Mouse (Mus musculus) gastrocnemius, postnatal 36 days (tissue): Measurements from ENCODE around the gene Vegfc. TPM values are rescaled to one million over a fixed set of nuclear protein-coding genes. Genes with fewer than 3 reads are reported as not detected.

Experiments
- DNase-seq, 2 experiments: peaks; one replicate each; pipeline ENCODE4 v3.0.0; 2022
- intact Hi-C: fragments of 180-260 bp; cut with DNase I; formaldehyde crosslinking; loops from one replicate; pipeline ENCODE4 v1.15.1; 2025
- long read RNA-seq, 2 experiments: library from polyadenylated mRNA; stranded (forward); transcript quantifications; one replicate each; pipeline ENCODE4 v2.0.0; 2021
- total RNA-seq, 2 experiments: library from RNA; stranded (reverse); gene quantifications; 2 replicates each; pipeline ENCODE4 v1.2.3; 2021

Gene Vegfc
- 1 to 10 TPM; 1.1 to 1.8 TPM for total RNA-seq
- long read RNA-seq, experiment 1 = 0 reads
- long read RNA-seq, experiment 2, partial matches to known transcripts = 0 of 4 reads
- long read RNA-seq, experiment 2, other reads (novel, unspliced or antisense) = 0 of 4 reads

DNA sequence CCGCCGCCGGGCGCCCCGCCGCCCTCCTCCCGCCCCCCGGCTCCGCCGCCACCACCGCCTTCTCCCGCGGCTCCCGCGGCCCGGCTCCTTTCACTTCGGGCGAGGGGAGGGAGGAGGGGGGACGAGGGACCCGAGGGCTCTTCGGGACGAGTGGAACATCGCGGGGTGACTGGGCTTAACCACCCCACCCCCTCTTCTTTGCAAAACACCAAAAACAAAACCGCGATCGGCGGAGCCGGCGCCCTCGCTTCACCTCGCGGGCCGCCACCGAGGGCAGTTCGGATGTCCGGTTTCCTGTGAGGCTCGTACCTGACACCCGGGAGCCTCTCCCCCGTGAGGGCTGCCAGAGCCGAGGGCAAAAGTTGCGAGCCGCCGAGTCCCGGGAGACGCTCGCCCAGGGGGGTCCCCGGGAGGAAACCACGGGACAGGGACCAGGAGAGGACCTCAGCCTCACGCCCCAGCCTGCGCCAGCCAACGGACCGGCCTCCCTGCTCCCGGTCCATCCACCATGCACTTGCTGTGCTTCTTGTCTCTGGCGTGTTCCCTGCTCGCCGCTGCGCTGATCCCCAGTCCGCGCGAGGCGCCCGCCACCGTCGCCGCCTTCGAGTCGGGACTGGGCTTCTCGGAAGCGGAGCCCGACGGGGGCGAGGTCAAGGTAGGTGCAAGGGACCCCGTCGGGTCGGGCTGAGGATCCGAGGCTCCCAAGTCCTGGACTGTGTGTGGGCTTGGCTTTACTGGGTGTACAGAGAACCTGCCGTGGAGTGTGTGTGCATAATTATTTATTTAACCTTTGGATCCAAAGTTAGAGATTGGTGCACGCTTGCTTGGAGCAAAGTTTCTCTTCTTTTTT is at the start of gene Vegfc:
TSS of gene Vegfc (plus strand) at position 336 of the 850 bp plus-strand sequence.
- intact Hi-C loops = no loop called here
- peak; percentile 6 to 59 for DNase-seq

DNA sequence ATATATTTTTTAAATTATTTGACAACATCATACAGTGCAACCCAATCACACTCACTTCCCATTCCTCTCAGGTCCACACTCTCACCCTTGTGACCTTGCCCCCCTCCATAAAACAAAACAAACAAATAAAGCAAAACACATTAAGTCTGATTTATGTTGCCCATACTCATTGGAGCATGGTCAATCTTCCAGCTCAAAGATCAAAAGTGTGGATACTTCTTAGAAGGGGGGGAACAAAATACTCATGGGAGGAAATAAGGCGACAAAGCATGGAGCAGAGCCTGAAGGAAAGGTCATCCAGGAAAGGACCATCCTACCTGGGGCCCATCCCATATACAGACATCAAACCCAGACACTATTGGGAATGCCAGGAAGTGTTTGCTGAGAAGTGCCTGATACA is 42.8 kb upstream of the Vegfc start:
- intact Hi-C loops = no loop called here
- no peak for DNase-seq

DNA sequence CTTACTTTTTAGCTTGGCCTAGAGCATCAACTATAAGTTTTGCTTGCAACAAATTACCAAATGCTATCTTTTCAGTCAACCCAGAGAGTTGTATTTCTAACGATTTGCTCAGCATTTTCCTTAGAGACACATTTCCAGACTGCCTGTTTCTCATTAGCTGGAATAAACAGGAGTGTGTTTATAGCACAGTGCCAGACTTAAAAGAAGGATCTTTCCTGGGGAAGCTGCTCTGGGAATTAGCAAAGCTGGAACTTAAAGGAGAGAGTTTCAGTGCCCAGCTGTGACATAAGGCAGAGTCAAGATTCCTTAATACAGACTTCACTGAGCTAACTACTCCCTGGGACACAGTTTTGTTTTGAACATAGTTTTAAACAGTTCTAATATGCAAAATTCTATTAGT is 34.8 kb upstream of the Vegfc start:
- no peak for DNase-seq
- intact Hi-C loops = no loop called here

DNA sequence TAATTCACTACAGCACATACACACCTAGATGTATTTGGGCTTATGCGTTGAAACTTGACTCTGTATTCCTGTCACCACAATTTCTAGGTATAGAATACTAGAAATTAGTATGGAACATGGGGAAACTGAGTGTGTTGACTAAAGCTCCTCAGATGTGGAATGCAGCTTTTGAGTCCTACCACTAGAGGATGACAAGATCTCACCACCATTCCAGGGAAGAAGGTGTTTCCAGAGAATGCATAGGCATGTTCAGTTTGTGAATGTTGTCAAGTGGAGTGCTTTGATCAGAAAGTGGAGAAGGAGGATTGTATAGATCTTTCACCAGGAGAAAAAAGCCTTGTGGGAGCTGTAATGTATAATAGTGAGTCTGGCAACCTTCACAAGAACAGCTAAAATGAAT is 33.9 kb upstream of the Vegfc start:
- no peak for DNase-seq
- intact Hi-C loops = no loop called here

DNA sequence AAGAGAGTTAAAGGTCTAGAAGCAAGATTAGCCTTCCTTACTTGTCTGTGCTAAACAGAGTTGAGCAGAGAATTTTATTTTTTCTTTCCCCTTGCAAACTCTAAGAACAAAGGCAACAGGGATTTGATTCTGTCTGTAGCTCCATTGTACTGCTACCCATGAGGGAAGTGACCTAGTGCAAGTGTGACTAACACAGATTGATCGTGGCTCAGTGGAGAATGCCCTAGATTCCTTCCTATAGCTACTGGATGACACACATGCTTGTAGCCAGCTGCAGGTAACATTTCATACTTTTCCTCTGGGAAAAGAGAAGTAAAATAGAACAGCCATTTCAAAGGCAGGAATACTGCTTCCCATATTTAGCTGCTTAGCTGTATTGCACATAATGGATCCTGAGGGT is 24.2 kb upstream of the Vegfc start:
- DNase-seq = no peak
- intact Hi-C loops = no loop called here

DNA sequence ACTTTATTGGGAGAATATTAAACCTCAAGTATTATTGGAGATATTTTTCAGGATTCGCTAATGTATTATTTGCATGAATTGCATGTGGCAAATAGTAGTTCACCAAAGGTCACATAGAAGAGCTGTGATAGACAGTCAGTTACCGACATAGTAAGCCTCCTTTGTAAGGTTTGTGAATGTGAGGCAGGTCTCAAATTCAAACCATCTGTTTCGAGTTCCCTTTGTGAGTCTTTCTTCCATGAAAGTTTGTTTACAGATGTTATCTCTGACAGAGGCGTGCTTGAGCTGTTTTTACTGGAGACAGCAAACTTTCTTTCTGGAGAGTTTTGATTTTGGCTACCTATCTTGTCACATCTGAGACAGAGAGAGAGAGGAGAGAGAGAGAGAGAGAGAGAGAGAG is 11.9 kb upstream of the Vegfc start:
- intact Hi-C loops = no loop called here

DNA sequence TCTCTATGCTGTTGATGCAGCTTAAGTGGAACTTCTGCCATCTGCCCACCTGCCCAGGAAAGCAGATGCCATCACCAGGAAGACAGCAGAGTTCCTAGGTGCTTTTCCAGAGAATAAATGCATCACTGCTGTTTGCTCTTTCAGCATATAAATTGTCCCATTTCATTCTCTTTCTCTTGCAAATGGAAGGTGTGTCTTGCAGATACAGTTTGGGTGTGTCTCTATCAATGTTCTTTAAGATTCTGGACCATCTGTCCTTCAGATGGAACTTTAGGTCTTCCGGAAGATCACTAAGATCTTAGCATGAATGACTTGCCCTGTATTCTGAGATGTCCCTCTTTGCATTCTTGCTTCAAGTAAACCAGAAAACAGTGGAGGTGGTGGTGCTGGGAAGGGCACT is 1.1 kb upstream of the Vegfc start:
- intact Hi-C loops = no loop called here
- DNase-seq = no peak

More for the DNA sequence above, 11.9 kb upstream of the Vegfc start:
- DNase-seq = no peak

DNA sequence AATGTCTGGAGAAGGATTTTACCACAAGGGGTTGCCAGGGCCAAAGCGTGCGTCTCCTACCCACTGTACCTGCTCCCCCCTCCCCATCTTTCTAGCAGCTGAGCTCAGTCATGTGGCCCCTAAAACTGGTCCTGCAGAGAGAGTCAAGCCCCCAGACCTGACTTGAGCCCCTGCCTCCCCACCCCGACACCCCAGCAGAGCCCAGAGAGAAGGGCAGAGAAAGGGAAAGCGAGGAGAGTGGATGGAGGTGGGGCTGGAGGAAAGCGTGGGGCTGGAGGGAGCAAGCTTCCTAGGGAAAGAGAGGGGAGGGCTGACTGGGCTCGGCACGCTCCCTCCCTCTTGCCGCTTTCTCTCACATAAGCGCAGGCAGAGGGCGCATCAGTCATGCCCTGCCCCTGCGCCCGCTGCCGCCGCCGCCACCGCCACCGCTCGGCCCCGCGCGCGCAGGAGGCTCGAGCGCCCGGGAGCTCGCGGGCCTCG is 575 bp upstream of the Vegfc start:
- peak; percentile 22 to 24 for DNase-seq
- intact Hi-C loops = no loop called here

DNA sequence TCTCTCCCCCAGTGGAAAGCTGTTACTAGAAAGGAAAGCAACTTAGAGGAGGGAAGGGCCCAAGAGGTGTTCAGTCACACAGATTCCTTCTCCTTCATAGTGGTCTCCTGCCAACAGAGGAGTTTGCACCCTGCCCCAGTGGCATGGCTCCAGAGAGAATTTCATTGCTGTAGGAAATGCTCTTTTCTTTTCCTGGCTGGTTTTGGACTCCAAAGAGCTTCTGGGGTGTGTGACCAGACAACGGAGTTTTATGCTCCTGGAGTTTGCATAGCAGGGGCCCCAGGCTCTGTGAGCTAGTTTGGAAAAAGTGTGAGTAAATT is 675 bp downstream of the Vegfc start:
- intact Hi-C loops = no loop called here
- DNase-seq = peak in 1 of 2 experiments; percentile 3

DNA sequence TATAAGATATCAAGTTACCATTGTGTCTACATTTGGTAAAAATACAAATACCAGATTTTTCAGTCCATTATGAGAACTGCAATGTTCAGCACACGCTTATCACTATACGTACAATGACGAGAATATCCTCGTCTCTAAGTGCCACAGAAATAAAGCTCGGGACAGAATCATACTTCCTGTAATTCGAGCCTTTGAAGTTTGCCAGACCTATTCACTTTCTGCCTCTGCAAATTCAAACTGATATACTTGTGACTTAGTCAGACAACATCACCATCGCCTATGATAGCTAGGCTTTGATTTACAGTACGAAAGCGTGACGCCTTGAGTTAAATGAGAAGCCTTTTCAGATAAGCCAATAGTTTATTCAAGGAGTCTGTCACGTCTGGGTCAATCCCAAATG is 1.6 kb downstream of the Vegfc start:
- no peak for DNase-seq
- intact Hi-C loops = no loop called here

DNA sequence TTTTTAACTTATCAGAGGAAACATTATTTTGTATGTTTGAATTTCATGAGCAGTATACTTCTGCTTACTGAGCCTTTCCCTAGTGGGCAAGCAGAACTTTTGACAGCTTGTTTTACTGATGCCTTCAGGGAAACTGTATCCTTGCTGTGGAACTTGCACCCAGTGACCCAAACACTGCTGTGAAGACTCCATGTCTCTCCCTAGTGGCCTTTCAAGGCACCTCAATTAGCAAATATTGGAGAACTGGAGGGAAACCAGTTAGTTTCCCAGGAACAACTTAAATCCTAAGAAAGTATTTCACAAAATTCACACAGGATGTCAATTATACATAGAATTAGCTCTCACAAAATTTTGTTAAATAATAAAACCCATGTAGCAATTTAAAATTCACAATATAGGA is 2.2 kb downstream of the Vegfc start:
- no peak for DNase-seq
- intact Hi-C loops = no loop called here

DNA sequence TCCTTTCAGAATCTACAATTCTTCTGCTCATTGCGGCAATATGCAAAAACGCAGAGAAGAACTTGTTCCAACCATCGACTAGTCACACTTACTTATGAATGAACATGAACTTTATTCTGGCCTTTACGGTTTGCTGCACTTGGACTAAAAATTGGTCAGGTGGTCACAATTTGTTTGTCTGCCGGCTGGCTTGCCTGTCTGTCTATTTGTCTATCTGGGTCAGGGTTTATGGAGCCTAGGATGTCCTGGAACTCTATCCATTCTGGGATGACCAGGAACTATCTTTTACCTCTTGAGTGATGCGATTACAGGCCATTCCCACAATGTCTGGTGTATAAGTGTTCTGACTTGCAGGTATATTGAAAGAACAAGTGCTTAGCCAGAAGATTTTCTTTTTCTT is 8.5 kb downstream of the Vegfc start:
- no peak for DNase-seq
- intact Hi-C loops = no loop called here

DNA sequence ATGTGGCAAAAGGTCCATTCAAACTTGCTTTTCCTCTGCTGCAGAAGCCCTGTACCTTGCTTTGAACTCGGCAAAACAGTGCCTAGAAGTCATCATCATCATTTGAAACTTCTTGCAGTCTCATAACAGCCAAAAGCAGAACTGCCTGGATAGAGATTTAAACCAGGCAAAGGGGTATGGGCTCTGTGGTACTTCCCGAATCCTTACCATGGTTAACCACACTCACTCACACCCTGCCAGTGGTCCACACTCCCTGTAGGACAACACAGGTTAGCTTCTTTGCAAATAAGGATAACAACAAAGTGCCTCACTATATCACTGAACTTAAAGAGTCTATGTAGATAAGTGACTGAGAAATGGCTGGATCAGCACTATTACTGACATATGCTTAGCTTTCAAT is 9.7 kb downstream of the Vegfc start:
- DNase-seq = no peak
- intact Hi-C loops = no loop called here

DNA sequence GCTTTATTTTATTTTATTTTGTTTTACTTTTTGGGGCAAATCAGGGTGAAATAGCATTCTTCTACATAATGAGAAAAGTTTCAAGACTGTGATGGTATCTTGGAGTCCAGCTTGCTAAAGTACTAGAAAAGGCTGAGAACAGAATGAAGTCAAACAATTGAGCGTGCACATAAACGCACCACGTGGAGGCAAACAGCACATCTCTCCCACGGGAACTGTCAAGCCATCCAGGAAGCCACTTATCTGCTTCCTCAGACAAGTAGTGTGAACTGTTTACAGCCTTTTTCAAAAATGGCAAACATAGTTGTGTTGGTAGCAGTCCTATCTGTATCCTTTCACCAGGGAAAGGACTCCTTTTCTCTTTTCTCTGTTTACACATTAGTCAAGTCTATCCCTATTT is 11.8 kb downstream of the Vegfc start:
- intact Hi-C loops = no loop called here
- DNase-seq = no peak

DNA sequence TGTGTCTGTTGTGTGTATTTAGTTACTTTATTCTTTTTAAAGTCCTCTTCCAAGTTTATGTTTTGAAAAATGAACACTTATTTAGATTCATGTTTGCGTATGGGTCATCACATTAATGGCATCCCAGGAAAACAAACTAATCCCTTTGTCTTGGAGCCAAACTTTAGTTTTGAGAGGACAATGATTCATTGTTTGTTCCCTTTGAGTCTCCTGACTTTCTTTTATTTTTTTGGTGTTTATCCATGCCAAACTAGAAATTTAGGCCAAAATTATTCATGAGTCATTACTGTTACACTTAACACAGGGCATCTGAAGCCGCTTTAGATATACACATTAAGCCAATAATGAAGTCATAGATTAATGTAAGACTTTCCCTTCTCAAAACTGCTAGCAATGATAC is 12.5 kb downstream of the Vegfc start:
- DNase-seq = no peak
- intact Hi-C loops = no loop called here

DNA sequence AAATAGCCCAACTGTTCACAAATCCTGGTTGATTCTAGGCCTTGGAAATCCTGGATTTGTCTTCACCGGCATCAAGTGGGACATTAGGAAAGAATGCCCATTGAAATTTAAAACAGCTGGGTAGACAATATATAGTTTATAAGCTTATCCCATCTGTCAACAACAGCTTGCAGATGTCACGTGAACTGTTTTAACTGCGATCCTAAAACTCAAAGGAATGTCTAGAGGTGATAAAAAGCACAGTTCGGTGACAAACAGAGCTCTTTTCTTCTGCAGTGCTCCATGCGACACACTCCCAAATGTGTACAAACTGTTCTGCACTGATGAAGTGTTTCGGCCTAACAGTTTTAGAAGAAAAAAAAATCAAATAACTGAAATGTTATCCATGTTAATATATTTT is 22.7 kb downstream of the Vegfc start:
- no peak for DNase-seq
- intact Hi-C loops = no loop called here

DNA sequence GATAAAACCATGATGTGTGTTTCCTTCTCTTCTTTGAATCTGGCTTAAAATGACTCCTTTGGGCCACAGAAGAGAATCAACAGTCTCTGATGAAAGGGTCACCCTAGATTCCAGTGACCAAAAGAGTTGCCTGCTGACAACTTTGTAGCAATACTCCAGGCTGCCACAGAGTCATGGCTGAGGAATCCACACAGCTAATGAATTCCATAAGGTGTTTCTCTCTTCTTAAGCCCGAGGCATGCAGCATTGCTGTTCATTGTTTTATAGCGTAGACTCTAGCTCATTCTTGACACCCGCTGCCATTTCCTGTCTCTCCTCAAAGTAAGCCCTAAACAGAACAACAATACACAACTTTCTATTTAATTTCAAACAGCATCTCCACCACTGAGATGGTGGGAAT is 37.2 kb downstream of the Vegfc start:
- intact Hi-C loops = no loop called here
- DNase-seq = no peak

DNA sequence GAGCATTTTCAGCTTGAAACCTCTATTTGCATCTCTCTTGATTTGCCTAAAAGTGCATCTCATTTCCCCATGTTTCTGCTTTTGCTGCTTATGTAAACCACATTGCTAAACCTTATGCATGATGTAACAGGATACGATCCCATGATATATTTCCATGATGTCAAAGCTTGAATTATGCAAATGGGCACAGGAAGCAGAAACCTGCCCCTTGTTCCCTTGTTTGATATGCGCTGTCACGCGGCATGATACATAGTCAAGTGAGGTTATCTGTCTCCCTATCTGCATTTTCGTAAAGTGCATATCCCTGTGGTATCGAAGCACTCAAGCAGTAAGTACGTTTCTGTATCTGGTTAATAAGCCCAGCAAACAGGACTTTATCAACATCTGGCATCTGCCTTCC is 42.7 kb downstream of the Vegfc start:
- DNase-seq = no peak
- intact Hi-C loops = no loop called here

DNA sequence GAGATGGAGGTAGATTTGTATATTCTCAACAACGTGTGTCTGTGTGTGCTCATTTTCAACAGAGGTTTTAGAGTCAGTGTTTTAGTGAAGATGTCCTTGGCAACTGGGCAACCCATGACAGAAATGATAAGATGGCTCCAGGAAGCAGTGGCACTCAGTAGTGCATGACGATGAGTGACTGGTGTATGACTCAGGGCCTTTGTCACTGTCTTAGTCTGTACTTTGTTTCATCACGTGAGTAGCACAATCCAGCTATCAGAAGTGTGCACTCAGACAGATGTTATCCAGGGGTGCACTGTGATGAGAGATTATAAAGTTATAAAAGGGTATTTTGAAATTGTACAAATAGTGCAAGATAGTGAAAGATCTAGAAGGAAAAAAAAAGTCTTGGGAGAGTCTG is 44.5 kb downstream of the Vegfc start:
- intact Hi-C loops = no loop called here
- DNase-seq = no peak

DNA sequence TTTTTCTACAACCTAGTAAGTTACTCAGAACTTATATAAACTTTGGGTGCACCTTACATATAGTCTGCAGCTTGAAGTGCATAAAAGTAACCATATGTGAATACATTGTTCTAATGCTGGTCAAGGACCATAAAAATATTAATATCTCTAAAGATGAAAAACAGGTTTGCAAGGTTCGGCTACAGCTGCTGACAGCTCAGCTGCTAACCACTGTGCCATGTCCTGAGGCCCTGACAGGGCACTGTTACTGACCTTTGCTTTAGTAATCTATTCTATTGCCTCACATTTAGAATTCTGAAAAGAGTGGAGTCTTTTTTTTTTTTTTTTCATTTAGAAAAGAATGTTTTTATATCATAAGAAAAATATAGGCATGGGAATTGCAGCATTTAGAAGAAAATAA is 44.9 kb downstream of the Vegfc start:
- intact Hi-C loops = no loop called here
- no peak for DNase-seq

DNA sequence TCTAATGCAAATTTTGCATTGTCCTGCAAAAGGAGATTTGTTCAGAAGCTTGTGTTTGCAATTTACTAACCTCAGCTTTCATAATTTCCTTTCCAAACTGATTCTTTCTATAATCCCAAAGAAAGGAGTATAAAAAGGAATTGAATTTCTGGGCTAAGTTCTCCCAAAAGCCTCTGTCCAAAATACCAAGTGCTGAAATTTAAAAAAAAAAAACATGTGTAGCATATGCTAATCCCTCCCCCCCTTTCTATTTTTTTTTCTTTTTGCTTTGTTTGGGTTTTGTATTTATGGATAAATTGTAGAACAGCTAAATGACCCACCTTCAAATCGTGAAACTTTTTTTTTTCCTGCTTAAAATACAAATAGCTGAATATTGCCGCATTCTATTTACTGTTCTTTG is 53.2 kb downstream of the Vegfc start:
- DNase-seq = no peak
- intact Hi-C loops = no loop called here

DNA sequence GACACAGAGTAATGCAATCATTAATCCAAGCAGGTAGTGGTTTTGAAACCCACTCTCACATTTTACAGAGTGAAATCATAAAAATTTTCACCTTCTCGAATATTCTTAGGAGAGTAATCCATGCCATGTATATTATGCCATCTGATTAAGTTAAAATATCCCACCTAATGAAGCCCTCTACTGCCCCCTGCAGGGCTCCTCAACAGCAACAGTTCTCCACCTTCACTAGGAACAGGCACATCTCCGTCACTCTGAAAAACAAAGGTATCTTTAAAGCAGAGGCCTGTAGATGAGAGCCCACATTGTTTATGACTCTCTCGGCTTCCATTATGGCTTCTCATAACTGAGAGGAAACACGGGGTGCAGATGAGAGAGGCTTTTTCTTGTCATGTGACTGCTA is 75.8 kb downstream of the Vegfc start:
- intact Hi-C loops = loop anchor here (10.0 kb wide), 1 partner anchor 278 kb away; no protein-coding TSS in a partner anchor
- peak; percentile 20 to 22 for DNase-seq

DNA sequence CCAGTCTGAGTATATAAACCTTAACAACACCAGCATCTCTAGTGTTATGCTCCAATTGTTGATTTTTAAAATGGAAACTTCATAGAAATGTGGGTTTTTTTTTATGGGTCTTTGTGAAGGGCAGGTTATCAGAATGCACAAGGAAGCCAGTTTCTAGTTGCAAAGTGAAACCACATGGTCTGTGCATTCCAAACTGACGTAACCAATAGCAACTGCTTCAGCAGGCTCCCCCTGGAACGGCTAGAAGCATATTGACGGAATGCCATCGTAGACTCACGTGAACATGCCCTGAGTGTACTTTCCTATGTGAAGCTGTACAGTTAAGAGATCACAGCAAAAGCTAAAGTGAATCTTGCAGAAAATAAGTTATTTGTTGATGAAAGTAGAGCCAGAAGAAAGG is 86.1 kb downstream of the Vegfc start:
- intact Hi-C loops = no loop called here
- DNase-seq = no peak
